Mouse (Mus musculus) testis, adult 2 months (tissue): ENCODE data around the gene Nup153.

Source experiments
- CTCF ChIP-seq: fragments of 200-500 bp; IDR thresholded peaks from 2 replicates; pipeline ENCODE4 v1.5.1; 2012; ENCODE audit warnings: low read depth, mild to moderate bottlenecking, inconsistent platforms, low read length, moderate library complexity; ENCODE audit not compliant: control insufficient read depth, insufficient read depth, insufficient replicate concordance
- POLR2A ChIP-seq: fragments of 200-500 bp; IDR thresholded peaks from 2 replicates; pipeline ENCODE4 v1.6.1; 2012; ENCODE audit warnings: low read depth, mild to moderate bottlenecking, inconsistent platforms, low read length, moderate library complexity; ENCODE audit not compliant: control insufficient read depth

DNA sequence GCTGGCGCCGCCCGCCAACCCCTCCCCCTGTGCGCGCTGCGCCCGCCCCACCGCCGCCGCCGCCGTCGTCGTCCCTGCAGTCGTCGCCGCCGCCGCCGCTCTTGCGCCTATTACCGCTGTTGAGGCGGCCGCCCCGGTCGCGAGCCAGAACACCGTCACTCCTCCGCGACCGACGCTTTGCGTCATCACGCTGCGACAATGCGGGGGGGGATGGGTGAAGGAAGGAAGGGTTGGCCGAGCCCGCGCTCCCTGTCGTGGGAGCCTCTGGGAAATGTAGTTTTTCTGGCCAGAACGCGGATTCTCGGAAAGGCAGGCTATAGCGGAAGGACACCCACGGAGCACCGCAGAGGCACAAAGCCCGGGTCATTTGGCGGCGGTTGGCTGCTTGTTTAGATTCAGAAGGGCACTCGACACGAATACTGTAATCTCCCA lies at the start of gene Nup153:
- TF ChIP-seq CTCF (no peak), POLR2A (peak; percentile 91)
